Mouse (Mus musculus) heart, postnatal 0 days (tissue): ENCODE results near the gene Sema3a.

Experiments
- CTCF ChIP-seq: IDR thresholded peaks from 2 replicates; pipeline ENCODE4 v1.5.1; 2016; ENCODE audit warnings: antibody characterized with exemption, control low read depth, low read depth
- EP300 ChIP-seq: IDR thresholded peaks from 2 replicates; pipeline ENCODE4 v1.6.1; 2016; ENCODE audit warnings: antibody characterized with exemption, low read depth

DNA sequence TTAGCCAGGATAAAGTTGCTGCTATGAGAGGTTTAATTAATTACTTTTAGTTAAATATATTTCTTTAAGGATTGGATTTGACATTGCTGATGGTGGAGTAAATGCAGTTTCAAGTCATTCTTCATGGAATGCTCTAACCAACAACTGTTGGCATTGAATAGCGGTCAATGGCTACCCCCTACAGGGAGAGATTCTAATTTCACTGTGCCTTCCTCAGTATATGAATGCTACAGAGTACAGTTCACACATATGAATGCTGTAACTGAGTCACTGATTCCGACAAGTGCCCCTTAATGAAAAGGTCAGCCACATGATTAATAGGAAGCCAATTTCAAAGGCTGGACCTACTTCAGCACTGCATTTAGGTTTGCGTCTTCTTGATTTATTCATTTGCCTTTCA is 1.9 kb downstream of the Sema3a start:
- TF ChIP-seq CTCF, result no peak
- TF ChIP-seq EP300, result no peak
